Mouse (Mus musculus) v-Abl transformed pro-B cells (cell line): ENCODE measurements around the gene Pecr.

ENCODE experiments used
- in situ Hi-C, 2 experiments: fragments of 400-800 bp; cut with MboI; formaldehyde crosslinking; loops; one replicate each; pipeline ENCODE4 v1.15.1; 2025; ENCODE audit not compliant: unreplicated experiment in 2 of 2

Pecr gene

GRCm38 (mm10) chr1:72291421-72291820 lies 7.3 kb upstream of the Pecr start:
- in situ Hi-C loops, result no loop called here

- in situ Hi-C loops, result no loop called here
Measured at GRCm38 (mm10) chr1:72290896-72291295, 6.8 kb upstream of the Pecr start.

DNA sequence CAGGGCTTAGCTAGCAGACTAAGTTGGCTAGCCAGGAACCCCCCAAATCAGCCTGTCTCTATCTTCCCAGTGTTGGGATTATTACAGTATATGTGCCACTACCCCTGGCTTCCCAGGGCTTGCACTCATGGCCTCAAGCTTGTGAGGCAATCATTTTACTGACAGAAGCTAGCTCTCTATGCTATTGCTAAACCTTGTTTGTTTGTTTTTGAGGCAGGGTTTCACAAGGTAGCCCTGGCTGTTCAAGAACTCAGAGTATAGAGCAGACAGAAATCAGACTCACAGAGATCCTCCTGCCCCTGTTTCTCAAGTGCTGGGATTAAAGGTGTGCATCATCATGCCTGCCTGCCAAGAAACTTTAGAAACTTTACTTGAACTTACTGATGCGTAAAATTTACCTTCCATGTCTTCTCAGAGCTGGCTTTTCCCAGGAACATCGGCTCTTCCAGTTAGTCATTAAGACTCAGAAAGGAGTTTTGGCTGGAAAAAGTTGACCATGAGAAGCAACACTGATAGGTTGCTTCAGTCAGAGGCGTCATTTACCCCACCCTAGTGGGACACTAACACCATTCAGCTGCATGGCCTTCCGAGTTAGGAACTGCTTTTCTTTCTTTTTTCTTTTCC lies 4.5 kb upstream of the Pecr start:
- in situ Hi-C loops, result no loop called here

DNA sequence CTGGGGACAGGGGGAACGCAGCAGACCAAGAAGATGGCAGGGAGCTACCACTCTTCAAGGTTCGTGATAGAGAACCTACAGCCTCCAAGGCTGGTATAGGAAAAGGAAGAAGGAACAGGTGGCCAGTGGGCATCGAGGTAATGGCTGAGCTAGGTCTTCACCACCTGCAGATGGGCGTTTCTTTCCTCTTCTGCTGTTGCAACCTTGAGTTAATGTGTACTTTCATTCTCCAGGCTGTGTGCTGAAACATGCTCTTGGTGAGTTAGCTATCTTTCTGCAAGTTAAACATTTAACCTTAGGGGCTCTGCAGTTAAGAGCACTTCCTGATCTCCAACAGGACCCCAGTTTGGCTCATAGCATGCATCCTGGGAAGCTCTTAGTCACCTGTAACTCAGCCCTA lies 3.8 kb upstream of the Pecr start:
- in situ Hi-C loops, result no loop called here

DNA sequence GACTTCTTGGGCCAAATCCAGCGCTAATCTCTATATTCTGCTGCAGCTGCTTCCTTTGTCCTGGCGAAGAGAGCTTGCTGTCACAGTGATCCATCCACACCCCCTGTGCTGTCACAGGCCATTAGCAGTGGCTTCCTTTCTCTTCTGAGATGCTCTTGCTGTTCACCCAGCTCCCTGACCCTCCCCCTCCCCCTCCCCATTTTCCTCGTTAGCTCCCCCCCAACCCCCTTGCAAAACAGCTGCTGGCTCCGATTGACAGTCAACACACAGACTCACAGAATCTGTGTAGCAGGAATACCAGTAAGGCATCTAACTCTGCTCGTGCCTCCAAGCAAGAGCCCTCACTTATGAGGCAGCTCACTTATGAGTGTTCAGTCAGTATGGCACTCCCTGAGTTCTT lies 2.8 kb upstream of the Pecr start:
- in situ Hi-C loops, result no loop called here

DNA sequence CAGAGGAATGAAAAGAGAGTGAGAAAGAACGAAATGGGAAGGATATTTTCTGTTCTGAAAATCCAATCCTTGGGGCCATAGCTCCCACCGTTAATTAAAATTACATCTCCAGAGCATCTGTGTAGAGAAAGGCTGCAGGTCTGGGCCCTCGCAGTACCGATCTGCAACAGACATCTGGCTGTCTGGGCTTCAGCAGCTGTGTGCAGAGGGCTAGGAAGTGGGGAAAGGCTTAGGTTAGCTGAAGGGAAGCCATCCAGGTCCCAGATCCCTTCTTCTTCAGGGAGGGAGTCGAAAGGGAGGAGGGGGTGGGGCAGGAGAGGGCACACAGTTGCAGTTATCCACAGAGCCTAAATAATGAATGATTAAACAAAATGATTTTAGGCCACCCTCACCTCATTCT lies 425 bp upstream of the Pecr start:
- in situ Hi-C loops, result no loop called here

- in situ Hi-C loops, result no loop called here
Measured at GRCm38 (mm10) chr1:72282604-72283003, 1.5 kb downstream of the Pecr start.

- in situ Hi-C loops, result no loop called here
Measured at GRCm38 (mm10) chr1:72278085-72278484, 6.0 kb downstream of the Pecr start.

GRCm38 (mm10) chr1:72263099-72263498 lies 21.0 kb downstream of the Pecr start:
- in situ Hi-C loops, result no loop called here

DNA sequence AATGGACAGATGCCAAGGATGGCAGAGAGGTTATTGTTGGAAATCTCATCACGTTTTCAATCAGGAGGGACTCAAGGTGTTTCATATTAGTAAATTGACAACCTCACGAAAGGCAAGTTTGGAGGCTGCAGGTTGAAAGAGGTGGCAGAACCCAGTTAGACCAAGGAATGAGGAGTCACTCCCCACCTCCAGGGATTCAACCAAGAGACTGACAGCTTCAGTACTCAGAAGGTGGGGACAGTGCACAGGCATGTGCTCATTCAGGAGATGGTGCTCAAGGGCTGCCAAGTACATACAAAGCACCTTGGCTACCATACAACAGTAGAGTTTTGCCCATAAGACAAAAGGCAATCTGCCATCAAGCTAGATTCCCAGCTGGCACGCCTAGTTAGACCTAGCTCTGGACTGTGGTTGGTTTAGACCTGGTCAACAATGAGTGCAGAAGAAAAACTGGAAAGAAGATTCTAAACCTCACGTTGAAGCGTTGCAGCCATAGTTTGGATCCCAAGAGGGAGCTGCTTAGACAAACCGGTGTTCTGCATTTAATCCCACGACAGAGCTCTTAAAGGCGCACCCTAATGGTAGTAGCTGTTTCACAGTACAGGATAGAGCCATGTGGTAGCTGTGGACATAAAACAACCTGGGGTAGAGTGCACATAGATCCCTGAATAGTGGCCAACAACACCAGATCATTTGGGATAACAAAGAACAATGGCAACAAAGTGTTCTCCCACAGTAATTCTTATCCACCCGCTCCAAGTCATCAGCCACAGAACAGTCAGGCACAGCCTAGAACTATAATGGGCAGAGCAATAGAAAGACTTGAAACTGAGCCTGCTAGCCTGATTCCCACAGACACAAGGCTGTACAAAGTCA lies 27.5 kb downstream of the Pecr start:
- in situ Hi-C loops, result no loop called here

GRCm38 (mm10) chr1:72255854-72256175 lies 28.3 kb downstream of the Pecr start:
- in situ Hi-C loops, result no loop called here

- in situ Hi-C loops, result no loop called here
Measured at GRCm38 (mm10) chr1:72255062-72255853, 28.9 kb downstream of the Pecr start.

- in situ Hi-C loops, result no loop called here
Measured at GRCm38 (mm10) chr1:72254545-72255061, 29.5 kb downstream of the Pecr start.

DNA sequence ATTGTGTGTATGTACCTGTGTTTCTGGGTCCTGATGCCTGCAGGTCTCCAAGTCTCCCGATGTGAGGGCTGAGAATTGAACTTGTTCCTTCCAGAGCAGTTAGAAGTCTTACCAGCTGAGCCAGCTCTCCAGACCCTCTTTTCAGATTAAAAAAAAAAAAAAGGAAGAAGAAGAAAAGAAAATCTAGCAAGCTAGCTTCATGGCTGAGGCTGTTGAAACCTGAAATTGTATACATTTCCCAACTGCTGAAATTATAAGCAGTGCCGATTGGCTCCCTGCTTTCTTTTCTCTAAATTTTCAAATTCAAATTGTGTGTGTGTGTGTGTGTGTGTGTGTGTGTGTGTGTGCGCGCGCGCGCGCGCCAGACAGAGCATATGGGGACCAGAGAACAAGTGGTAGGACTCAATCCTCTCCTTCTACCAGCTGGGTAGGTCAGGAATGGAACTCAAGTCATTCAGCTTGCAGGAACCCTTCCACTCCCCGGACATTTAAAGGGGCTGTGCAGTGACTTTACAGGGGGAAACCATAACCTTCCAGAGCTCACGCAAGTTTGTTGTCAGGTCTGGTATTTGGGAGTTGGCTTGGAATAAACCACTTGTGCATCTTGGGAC lies 30.1 kb downstream of the Pecr start:
- in situ Hi-C loops, result no loop called here

- in situ Hi-C loops, result no loop called here
Measured at GRCm38 (mm10) chr1:72251806-72252205, 32.3 kb downstream of the Pecr start.

- in situ Hi-C loops, result loop anchor here (25.0 kb wide), 3 partner anchors 286 to 1989 kb away; partner anchors contain the start of genes Arpc2 (in 1 of the 2) and Atic (in 1 of the 2)
Measured at GRCm38 (mm10) chr1:72248226-72248737, 35.8 kb downstream of the Pecr start.

- in situ Hi-C loops, result loop anchor here (25.0 kb wide), 3 partner anchors 282 to 1993 kb away; partner anchors contain the start of genes Arpc2 (in 1 of the 2) and Atic (in 1 of the 2)
Measured at GRCm38 (mm10) chr1:72244317-72245036, 39.6 kb downstream of the Pecr start.

DNA sequence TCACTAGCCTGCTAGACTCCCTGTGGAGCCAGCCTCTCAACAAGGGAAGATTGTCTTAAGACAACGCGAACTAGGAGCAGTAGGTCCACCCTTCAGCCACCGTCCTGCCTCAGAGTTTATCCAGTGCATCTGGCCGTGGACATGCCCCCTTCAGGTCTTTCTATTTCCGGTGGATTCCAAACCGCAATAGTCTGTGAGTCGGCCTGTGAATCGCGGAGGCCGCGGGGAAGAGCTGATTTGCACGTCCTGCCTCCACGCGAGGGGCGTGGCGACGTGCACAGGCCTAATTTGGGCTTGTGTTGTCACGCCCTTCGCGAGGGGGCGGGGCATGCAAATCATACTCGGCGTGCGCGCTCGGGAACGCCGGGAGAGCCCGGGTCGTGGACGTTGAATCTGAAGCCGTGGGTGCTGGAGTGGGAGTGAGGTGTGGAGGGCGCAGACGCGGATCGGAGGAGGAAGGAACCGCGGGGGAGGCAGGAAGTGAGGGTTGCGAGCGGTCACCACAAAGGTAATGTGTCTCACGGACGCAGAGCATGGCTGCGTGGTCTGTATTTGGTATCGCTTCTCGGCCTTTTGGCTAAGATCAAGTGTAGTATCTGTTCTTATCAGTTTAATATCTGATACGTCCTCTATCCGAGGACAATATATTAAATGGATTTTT lies 40.3 kb downstream of the Pecr start:
- in situ Hi-C loops, result loop anchor here (25.0 kb wide), 3 partner anchors 281 to 1994 kb away; partner anchors contain the start of genes Arpc2 (in 1 of the 2) and Atic (in 1 of the 2)

- in situ Hi-C loops, result loop anchor here (25.0 kb wide), 3 partner anchors 280 to 1995 kb away; partner anchors contain the start of genes Arpc2 (in 1 of the 2) and Atic (in 1 of the 2)
Measured at GRCm38 (mm10) chr1:72242581-72243143, 41.5 kb downstream of the Pecr start.
